Mouse (Mus musculus) forebrain, embryonic 14.5 days (tissue): Measurements from ENCODE around the gene St3gal3. TPM values are rescaled to one million over a fixed set of nuclear protein-coding genes. Genes with fewer than 3 reads are reported as not detected.

ENCODE experiments used
- ATAC-seq: fragments of 200-750 bp; cut with Nextera tagmentation; 2 replicates; pipeline ENCODE4 v1.8.0; 2017; ENCODE audit warnings: mild to moderate bottlenecking, moderate library complexity
- DNase-seq: peaks from one replicate; pipeline ENCODE4 v3.0.0-alpha.2; 2015; ENCODE audit warnings: low spot score
- H3K27ac ChIP-seq: fragments of 300-500 bp; sonication (generic); 2 replicates; pipeline ENCODE4 v1.5.1; 2014; ENCODE audit warnings: low read depth, mild to moderate bottlenecking, control low read depth, low read length, moderate library complexity
- H3K27me3 ChIP-seq: fragments of 300-500 bp; sonication (generic); replicated peaks from 2 replicates; pipeline ENCODE4 v1.6.1; 2014; ENCODE audit warnings: low read length, control low read depth, mixed read lengths; ENCODE audit not compliant: control insufficient read depth, insufficient read depth
- H3K36me3 ChIP-seq: fragments of 300-500 bp; sonication (generic); 2 replicates; pipeline ENCODE4 v1.6.1; 2014; ENCODE audit warnings: low read length, control low read depth; ENCODE audit not compliant: control insufficient read depth, insufficient read depth
- H3K4me1 ChIP-seq: fragments of 300-500 bp; sonication (generic); 2 replicates; pipeline ENCODE4 v1.6.1; 2014; ENCODE audit warnings: antibody characterized with exemption, low read length, control low read depth; ENCODE audit not compliant: control insufficient read depth, insufficient read depth
- H3K4me2 ChIP-seq: fragments of 300-500 bp; sonication (generic); 2 replicates; pipeline ENCODE4 v1.6.1; 2014; ENCODE audit warnings: mild to moderate bottlenecking, control low read depth, low read length
- H3K4me3 ChIP-seq: fragments of 300-500 bp; sonication (generic); 2 replicates; pipeline ENCODE4 v1.5.1; 2014; ENCODE audit warnings: low read depth, low read length, control low read depth
- H3K9ac ChIP-seq: fragments of 300-500 bp; sonication (generic); 2 replicates; pipeline ENCODE4 v1.6.1; 2014; ENCODE audit warnings: mild to moderate bottlenecking, low read length, control low read depth, moderate library complexity
- H3K9me3 ChIP-seq: fragments of 300-500 bp; sonication (generic); replicated peaks from 2 replicates; pipeline ENCODE4 v1.6.1; 2016; ENCODE audit warnings: low read length, control low read depth, mixed read lengths; ENCODE audit not compliant: control insufficient read depth
- WGBS: fragments of 180-500 bp; shearing (Covaris S2); extraction: QIAGEN DNeasy Blood & Tissue Kit; methylation state at CpG from one replicate; pipeline ENCODE4 v1.1.7; 2014; 5-methylcytosine and 5-hydroxymethylcytosine counted together
- polyA plus RNA-seq: library from polyadenylated mRNA; unstranded; fragments of >200 nt; fragmentation: Nextera tagmentation; extraction: Ambion mirVana; gene quantifications from 2 replicates; pipeline ENCODE4 v1.2.1, GENCODE M21; 2014

The St3gal3 gene
- polyA plus RNA-seq, 1 experiment from 2014 or later: 11.3 TPM

DNA sequence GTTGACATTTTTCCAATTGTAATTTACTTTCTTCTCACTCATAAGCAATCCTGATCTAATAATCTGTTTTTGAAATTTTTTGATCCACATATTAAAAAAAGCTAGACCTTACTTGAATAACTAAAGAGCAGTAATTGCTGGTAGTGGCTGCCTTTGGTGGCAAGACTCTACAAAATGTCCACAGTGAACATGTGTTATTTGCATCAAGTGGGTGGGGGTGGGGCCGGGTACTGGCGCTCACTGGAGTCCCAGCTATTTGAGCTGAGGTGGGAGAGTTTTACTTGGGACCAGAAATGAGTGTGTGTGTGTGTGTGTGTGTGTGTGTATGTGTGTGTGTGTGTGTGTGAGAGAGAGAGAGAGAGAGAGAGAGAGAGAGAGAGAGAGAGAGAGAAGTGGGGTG, 77.6 kb downstream of the St3gal3 start:
- no peaks in the 10 kb centered on the region for H3K36me3 ChIP-seq
- no peaks in the 10 kb centered on the region for H3K4me1 ChIP-seq
- no peak for DNase-seq
- no peak overlapping the region for H3K27ac ChIP-seq
- WGBS: 59% methylated on average over 2 of the region's 2 CpGs
- no peak for ATAC-seq
- H3K27me3 ChIP-seq: no peaks in the 10 kb centered on the region
- H3K4me2 ChIP-seq: no peak overlapping the region
- H3K9me3 ChIP-seq: no peaks in the 10 kb centered on the region
- H3K9ac ChIP-seq: no peak overlapping the region
- H3K4me3 ChIP-seq: no peak overlapping the region

DNA sequence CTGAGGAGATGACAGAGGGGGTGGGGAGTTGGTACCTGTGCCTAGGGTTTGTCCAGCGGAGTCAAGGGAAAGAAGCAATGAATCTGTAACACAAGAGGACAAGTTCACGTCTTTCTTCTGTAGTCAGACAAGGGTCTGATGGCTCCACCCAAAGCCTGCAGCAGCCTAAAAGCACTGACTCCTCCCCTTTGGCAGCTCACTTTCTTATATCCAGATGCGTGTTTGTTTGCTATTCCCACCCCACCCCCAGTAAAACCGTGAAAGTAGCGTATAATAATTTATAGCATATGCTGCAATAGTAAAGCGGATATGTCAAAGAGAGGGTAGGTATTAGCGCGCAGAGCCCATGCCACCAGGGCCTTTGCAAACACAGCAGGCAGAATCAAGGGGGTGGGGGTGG, 80.1 kb downstream of the St3gal3 start:
- H3K4me1 ChIP-seq: no peaks in the 10 kb centered on the region
- H3K9ac ChIP-seq: no peak overlapping the region
- H3K27me3 ChIP-seq: no peaks in the 10 kb centered on the region
- no peaks in the 10 kb centered on the region for H3K36me3 ChIP-seq
- 85% methylated on average over 8 of the region's 8 CpGs for WGBS
- H3K27ac ChIP-seq: no peak overlapping the region
- no peak overlapping the region for H3K4me2 ChIP-seq
- DNase-seq (no peak), ATAC-seq (no peak)
- H3K4me3 ChIP-seq: no peak overlapping the region
- H3K9me3 ChIP-seq: no peaks in the 10 kb centered on the region

DNA sequence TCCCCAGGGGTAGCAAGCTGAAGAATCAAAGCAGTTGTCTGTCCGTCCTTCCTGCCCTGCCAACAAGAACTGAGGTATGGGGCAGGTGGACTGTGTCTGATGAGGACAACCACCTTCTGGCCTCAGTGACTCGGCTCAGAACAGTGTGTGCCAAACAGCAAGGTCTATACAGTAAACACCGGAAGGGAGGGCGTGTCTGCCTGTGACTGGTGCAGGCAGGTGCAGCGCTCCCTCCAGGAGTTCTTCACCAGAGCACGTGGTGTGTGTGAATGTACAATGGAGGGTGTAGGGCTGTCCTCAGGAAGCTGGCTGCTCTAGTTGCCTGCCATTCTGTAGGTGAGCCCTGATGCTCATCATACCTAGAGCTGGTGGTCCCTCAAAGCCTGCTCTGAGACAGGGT, 80.8 kb downstream of the St3gal3 start:
- DNase-seq (no peak), ATAC-seq (no peak)
- Histone ChIP-seq H3K27me3 (no peaks in the 10 kb centered on the region), H3K9me3 (no peaks in the 10 kb centered on the region), H3K4me2 (no peak overlapping the region), H3K4me3 (no peak overlapping the region), H3K36me3 (no peaks in the 10 kb centered on the region), H3K9ac (no peak overlapping the region), H3K4me1 (no peaks in the 10 kb centered on the region), H3K27ac (no peak overlapping the region)
- 87% methylated on average over 6 of the region's 6 CpGs for WGBS

DNA sequence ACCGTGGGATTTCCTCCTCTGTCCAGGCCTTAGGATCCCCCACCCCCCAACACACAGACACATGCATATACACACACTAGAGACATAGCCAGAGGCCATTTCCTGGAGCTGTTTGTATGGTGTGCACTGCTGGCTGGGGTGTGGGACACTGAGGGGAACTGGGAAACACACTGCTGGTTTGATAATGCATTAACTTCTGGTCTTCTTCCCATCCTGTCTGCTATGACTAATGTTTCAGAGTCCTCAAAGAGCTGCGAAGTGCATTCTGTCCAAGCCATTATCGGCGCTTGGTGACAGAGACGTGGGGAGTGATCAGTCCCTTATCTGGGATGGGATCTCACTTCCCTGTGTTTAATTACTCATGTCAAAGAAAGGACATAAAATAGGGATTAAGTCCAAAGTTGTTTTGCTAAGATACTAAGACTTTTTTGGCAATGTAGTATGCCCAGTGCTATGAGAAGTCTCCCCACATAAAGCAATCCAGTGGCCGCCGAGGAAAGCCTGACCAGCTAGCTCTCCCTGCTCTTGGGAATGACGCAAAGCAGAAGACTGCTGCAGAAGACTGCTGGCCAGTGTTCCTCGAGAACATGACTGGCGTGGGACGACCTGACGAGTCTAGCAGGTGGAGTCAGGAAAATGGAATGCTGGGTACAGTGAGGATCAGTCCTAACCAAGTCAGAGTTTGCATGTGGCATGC, 85.0 kb downstream of the St3gal3 start:
- Histone ChIP-seq H3K27ac (no peak overlapping the region), H3K4me1 (no peaks in the 10 kb centered on the region), H3K9ac (no peak overlapping the region), H3K4me3 (no peak overlapping the region), H3K4me2 (no peak overlapping the region), H3K9me3 (no peaks in the 10 kb centered on the region), H3K27me3 (no peaks in the 10 kb centered on the region), H3K36me3 (no peaks in the 10 kb centered on the region)
- ATAC-seq (no peak), DNase-seq (no peak)
- 86% methylated on average over 12 of the region's 12 CpGs for WGBS

DNA sequence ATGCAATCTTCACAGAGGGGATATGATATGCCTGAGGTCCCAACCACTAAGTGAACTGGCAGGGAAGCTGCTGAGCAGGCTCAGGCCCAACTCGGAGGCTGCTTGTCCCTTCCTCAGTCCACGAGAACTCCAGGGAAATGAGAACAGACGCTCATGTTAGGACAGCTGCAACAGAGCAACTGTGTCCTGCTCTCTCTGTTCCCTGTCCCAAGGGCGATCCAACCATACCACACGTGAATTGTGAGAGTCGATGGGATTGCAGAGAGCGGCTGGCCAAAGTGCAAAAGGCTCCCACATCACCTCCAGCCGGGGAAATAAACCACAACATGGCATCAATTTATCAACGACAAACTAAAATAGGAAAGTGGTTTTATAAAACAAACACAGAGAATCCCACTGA, 90.2 kb downstream of the St3gal3 start:
- Histone ChIP-seq H3K27ac (no peak overlapping the region), H3K9ac (no peak overlapping the region), H3K27me3 (no peaks in the 10 kb centered on the region), H3K36me3 (no peaks in the 10 kb centered on the region), H3K4me1 (no peaks in the 10 kb centered on the region), H3K4me3 (no peak overlapping the region), H3K4me2 (no peak overlapping the region), H3K9me3 (no peaks in the 10 kb centered on the region)
- DNase-seq (no peak), ATAC-seq (no peak)
- WGBS: 81% methylated on average over 9 of the region's 9 CpGs

DNA sequence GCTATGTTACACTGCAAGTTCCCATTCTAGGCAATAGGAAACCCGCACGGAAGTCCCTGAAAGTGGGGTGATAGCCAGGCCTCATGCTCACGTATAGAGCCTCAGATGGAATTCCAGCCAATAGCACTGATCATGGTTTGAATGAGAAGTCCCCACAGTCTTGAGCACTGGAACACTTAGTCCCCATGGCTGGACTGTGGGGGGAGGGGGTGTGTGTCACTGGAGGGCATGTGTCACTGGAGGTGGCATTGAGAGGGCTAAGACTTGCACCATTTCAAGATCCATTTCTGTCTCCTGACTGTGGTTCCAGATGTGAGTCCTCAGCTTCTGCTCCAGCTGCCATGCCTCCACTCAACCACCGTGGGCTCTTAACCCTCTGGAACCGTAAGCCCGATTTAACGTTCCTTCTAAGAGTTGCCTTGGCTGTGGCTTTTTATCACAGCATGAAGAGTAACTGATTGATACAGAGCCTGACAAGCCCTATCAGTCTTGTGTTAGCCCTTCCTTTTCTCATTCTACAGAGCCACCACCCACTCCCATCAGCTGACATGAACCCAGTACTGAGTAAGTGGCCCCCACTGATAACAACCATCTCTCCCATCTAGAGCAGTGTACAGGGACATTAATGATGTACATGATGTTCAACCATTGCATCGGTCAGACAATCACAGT, 91.2 kb downstream of the St3gal3 start:
- no peak overlapping the region for H3K4me2 ChIP-seq
- DNase-seq (no peak), ATAC-seq (no peak)
- WGBS: 96% methylated on average over 8 of the region's 8 CpGs
- H3K27me3 ChIP-seq: no peaks in the 10 kb centered on the region
- H3K36me3 ChIP-seq: no peaks in the 10 kb centered on the region
- H3K4me3 ChIP-seq: no peak overlapping the region
- no peaks in the 10 kb centered on the region for H3K4me1 ChIP-seq
- H3K9me3 ChIP-seq: no peaks in the 10 kb centered on the region
- H3K27ac ChIP-seq: no peak overlapping the region
- H3K9ac ChIP-seq: no peak overlapping the region

DNA sequence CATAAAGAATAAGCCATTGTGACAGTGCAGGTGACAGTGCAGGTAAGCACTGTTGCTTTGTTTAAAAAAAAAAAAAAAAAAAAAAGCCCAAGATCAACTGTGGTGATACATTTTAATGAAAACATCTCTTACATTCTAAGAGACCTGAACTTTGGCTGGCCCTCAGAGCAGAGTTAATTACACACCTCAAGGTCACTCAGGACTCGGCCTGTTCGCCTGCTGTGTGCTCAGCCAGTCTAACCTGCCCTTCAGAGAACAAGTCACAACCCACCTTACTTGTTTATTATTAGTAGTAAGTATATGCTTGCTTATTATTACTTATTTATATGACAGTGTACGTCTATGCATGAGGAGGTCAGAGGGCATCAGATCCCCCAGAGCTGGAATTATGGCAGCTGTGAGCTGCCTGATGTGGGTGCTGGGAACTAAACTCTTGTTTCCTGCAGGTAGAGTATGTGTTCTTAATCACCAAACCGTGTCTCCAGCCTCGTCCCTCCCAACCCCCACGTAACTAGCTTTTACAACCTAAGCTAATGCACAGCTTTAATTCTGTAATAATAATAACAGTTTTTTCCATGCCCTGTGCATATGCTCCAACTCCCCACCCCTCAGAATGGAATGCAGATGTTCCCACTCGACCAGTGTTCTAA, 91.9 kb downstream of the St3gal3 start:
- WGBS: 80% methylated on average over 7 of the region's 7 CpGs
- Histone ChIP-seq H3K36me3 (no peaks in the 10 kb centered on the region), H3K4me1 (no peaks in the 10 kb centered on the region), H3K27me3 (no peaks in the 10 kb centered on the region), H3K9me3 (no peaks in the 10 kb centered on the region), H3K4me2 (no peak overlapping the region), H3K9ac (no peak overlapping the region), H3K27ac (no peak overlapping the region), H3K4me3 (no peak overlapping the region)
- DNase-seq: no peak
- no peak for ATAC-seq

DNA sequence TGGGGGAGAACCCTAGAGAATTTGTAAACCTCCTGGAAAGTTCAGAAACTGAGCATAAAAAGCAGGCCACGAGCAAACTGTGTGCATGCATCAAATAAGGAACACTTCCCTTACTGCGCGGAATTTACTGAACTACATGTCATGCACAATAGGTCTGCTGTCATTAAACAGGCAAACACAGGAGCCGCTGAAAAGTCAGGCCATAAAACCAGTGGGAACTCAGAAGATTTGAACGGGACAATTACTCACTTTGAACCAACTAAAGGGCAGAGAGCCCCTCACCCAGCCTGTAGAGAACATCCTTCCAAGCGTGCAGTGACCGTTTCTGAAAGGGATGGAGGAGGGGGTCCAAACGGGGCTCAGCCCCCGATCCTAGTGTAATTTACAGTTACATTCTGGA, 93.6 kb downstream of the St3gal3 start:
- Histone ChIP-seq H3K9me3 (no peaks in the 10 kb centered on the region), H3K4me2 (no peak overlapping the region), H3K27me3 (no peaks in the 10 kb centered on the region), H3K4me1 (0 out of 2 replicates have a peak, but pooled peaks cover 2% of the 10 kb centered on the region), H3K4me3 (no peak overlapping the region), H3K36me3 (no peaks in the 10 kb centered on the region), H3K9ac (no peak overlapping the region), H3K27ac (no peak overlapping the region)
- ATAC-seq (no peak), DNase-seq (no peak)
- 61% methylated on average over 9 of the region's 9 CpGs for WGBS

DNA sequence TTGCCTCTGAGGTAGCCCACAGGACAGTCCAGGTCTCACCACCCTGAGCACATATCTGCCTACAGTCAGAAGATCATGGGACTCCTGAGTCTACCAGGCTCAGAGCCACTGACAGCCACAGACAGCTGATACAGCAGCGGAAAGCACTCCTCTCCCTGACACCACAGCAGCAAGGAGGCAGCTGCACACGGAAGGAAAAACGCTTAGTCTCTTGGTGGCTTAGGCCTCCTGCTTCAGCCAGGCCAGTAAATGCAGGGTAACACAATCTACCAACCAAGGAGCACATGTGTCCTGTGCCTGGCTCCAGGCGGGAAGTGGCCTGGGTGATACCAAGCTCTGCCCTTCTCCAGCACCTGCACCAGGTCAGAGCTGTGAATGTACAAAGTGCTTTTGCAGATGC, 94.1 kb downstream of the St3gal3 start:
- DNase-seq (no peak), ATAC-seq (no peak)
- Histone ChIP-seq H3K4me3 (no peak overlapping the region), H3K4me2 (no peak overlapping the region), H3K36me3 (no peaks in the 10 kb centered on the region), H3K27ac (no peak overlapping the region), H3K9me3 (no peaks in the 10 kb centered on the region), H3K9ac (no peak overlapping the region), H3K4me1 (0 out of 2 replicates have a peak, but pooled peaks cover 2% of the 10 kb centered on the region), H3K27me3 (no peaks in the 10 kb centered on the region)
- 76% methylated on average over 4 of the region's 4 CpGs for WGBS
